Mouse (Mus musculus) heart, embryonic 11.5 days (tissue): ENCODE data around the gene Cfap58. TPM values are rescaled to one million over a fixed set of nuclear protein-coding genes. Genes with fewer than 3 reads are reported as not detected.

Experiments used
- ATAC-seq: fragments of 200-750 bp; cut with Nextera tagmentation; replicated peaks from 2 replicates; pipeline ENCODE4 v1.8.0; 2017; ENCODE audit warnings: moderate library complexity; ENCODE audit not compliant: insufficient number of reproducible peaks, low FRiP score, low TSS enrichment
- H3K27ac ChIP-seq: fragments of 300-500 bp; sonication (generic); 2 replicates; pipeline ENCODE4 v1.5.1; 2014; ENCODE audit warnings: mild to moderate bottlenecking, low read depth, low read length
- H3K27me3 ChIP-seq: fragments of 300-500 bp; sonication (generic); 2 replicates; pipeline ENCODE4 v1.6.1; 2014; ENCODE audit warnings: mild to moderate bottlenecking, low read length, mixed read lengths; ENCODE audit not compliant: control insufficient read depth, insufficient read depth
- H3K36me3 ChIP-seq: fragments of 300-500 bp; sonication (generic); 2 replicates; pipeline ENCODE4 v1.6.1; 2014; ENCODE audit warnings: mild to moderate bottlenecking, low read length, moderate library complexity, mixed read lengths; ENCODE audit not compliant: control insufficient read depth, insufficient read depth
- H3K4me1 ChIP-seq: fragments of 300-500 bp; sonication (generic); 2 replicates; pipeline ENCODE4 v1.6.1; 2014; ENCODE audit warnings: low read length; ENCODE audit not compliant: control insufficient read depth, insufficient read depth
- H3K4me2 ChIP-seq: fragments of 300-500 bp; sonication (generic); 2 replicates; pipeline ENCODE4 v1.6.1; 2014; ENCODE audit warnings: mild to moderate bottlenecking, moderate library complexity
- H3K4me3 ChIP-seq: fragments of 300-500 bp; sonication (generic); 2 replicates; pipeline ENCODE4 v1.5.1; 2014; ENCODE audit warnings: low read depth, low read length
- H3K9ac ChIP-seq: fragments of 300-500 bp; sonication (generic); 2 replicates; pipeline ENCODE4 v1.6.1; 2014; ENCODE audit warnings: mild to moderate bottlenecking, low read depth, low read length, moderate library complexity
- H3K9me3 ChIP-seq: fragments of 300-500 bp; sonication (generic); replicated peaks from 2 replicates; pipeline ENCODE4 v1.6.1; 2016; ENCODE audit warnings: low read length; ENCODE audit not compliant: control insufficient read depth
- WGBS: fragments of 180-500 bp; shearing (Covaris S2); extraction: QIAGEN DNeasy Blood & Tissue Kit; methylation state at CpG from one replicate; pipeline ENCODE4 v1.1.7; 2014; ENCODE audit not compliant: insufficient replicate concordance; 5-methylcytosine and 5-hydroxymethylcytosine counted together
- polyA plus RNA-seq: library from polyadenylated mRNA; unstranded; fragments of >200 nt; fragmentation: Nextera tagmentation; extraction: Ambion mirVana; gene quantifications from 2 replicates; pipeline ENCODE4 v1.2.1, GENCODE M21; 2014

Gene Cfap58
- polyA plus RNA-seq = 0.16 and 0.18 TPM in 2 replicates

- no peak within 1 kb of the TSS for H3K9ac ChIP-seq
- peak; percentile 52; the same call in 1 of the 2 replicates for ATAC-seq
- WGBS = 10% methylated on average over 41 of the region's 41 CpGs
Measured at GRCm38 (mm10) chr19:47937443-47938406, at the start of gene Cfap58. Cfap58 (plus strand) TSS chr19:47937675.

GRCm38 (mm10) chr19:47888037-47888436 lies 49.4 kb upstream of the Cfap58 start:
- WGBS = 87% methylated on average over 8 of the region's 8 CpGs
- no peak overlapping the region for H3K4me3 ChIP-seq
- H3K27me3 ChIP-seq = no peaks in the 10 kb centered on the region
- H3K4me2 ChIP-seq = no peak overlapping the region
- no peak overlapping the region for H3K27ac ChIP-seq
- no peak for ATAC-seq
- no peak overlapping the region for H3K9ac ChIP-seq
- H3K9me3 ChIP-seq = no peaks in the 10 kb centered on the region
- H3K4me1 ChIP-seq = peaks cover 20% of the 10 kb centered on the region
- H3K36me3 ChIP-seq = no peaks in the 10 kb centered on the region

More at GRCm38 (mm10) chr19:47937443-47938406, at the start of gene Cfap58:
- no peaks in the 10 kb centered on the region for H3K9me3 ChIP-seq
- peak within 1 kb of the TSS; percentile 79 for H3K4me2 ChIP-seq
- H3K36me3 ChIP-seq = no peaks in the 10 kb centered on the region
- peaks cover 8% of the 10 kb centered on the region; the same call in 1 of the 2 replicates for H3K27me3 ChIP-seq
- H3K4me3 ChIP-seq = peak within 1 kb of the TSS; percentile 40
- H3K27ac ChIP-seq = no peak within 1 kb of the TSS
- H3K4me1 ChIP-seq = peaks cover 5% of the 10 kb centered on the region; the same call in 1 of the 2 replicates

GRCm38 (mm10) chr19:47890489-47891130 lies 46.9 kb upstream of the Cfap58 start:
- H3K36me3 ChIP-seq = peaks cover 1% of the 10 kb centered on the region
- H3K27ac ChIP-seq = no peak overlapping the region
- H3K4me1 ChIP-seq = peaks cover 11% of the 10 kb centered on the region
- H3K27me3 ChIP-seq = no peaks in the 10 kb centered on the region
- no peak overlapping the region for H3K4me2 ChIP-seq
- ATAC-seq = no peak
- no peaks in the 10 kb centered on the region for H3K9me3 ChIP-seq
- no peak overlapping the region for H3K4me3 ChIP-seq
- 67% methylated on average over 10 of the region's 10 CpGs for WGBS
- no peak overlapping the region for H3K9ac ChIP-seq

GRCm38 (mm10) chr19:47891562-47892312 lies 45.7 kb upstream of the Cfap58 start:
- Histone ChIP-seq H3K27me3 (no peaks in the 10 kb centered on the region), H3K4me2 (no peak overlapping the region), H3K36me3 (peaks cover 13% of the 10 kb centered on the region), H3K4me3 (no peak overlapping the region), H3K27ac (no peak overlapping the region), H3K9me3 (no peaks in the 10 kb centered on the region), H3K9ac (no peak overlapping the region), H3K4me1 (peaks cover 4% of the 10 kb centered on the region; the same call in 1 of the 2 replicates)
- no peak for ATAC-seq
- WGBS = 65% methylated on average over 11 of the region's 11 CpGs

GRCm38 (mm10) chr19:47893092-47893491 lies 44.4 kb upstream of the Cfap58 start:
- Histone ChIP-seq H3K9ac (no peak overlapping the region), H3K27me3 (no peaks in the 10 kb centered on the region), H3K36me3 (peaks cover 21% of the 10 kb centered on the region), H3K4me3 (no peak overlapping the region), H3K4me2 (no peak overlapping the region), H3K9me3 (no peaks in the 10 kb centered on the region), H3K4me1 (0 out of 2 replicates have a peak, but pooled peaks cover 4% of the 10 kb centered on the region), H3K27ac (no peak overlapping the region)
- WGBS = 90% methylated on average over 6 of the region's 6 CpGs
- ATAC-seq = no peak

GRCm38 (mm10) chr19:47898472-47899079 lies 38.9 kb upstream of the Cfap58 start:
- no peaks in the 10 kb centered on the region for H3K27me3 ChIP-seq
- H3K9me3 ChIP-seq = no peaks in the 10 kb centered on the region
- no peak overlapping the region for H3K4me2 ChIP-seq
- H3K4me1 ChIP-seq = peaks cover 35% of the 10 kb centered on the region
- H3K4me3 ChIP-seq = no peak overlapping the region
- ATAC-seq = no peak
- H3K9ac ChIP-seq = no peak overlapping the region
- WGBS = 77% methylated on average over 8 of the region's 8 CpGs
- H3K36me3 ChIP-seq = peaks cover 21% of the 10 kb centered on the region
- no peak overlapping the region for H3K27ac ChIP-seq

GRCm38 (mm10) chr19:47900012-47900411 lies 37.5 kb upstream of the Cfap58 start:
- Histone ChIP-seq H3K9me3 (no peaks in the 10 kb centered on the region), H3K4me2 (no peak overlapping the region), H3K27ac (no peak overlapping the region), H3K36me3 (peaks cover 21% of the 10 kb centered on the region), H3K9ac (no peak overlapping the region), H3K4me3 (no peak overlapping the region), H3K27me3 (no peaks in the 10 kb centered on the region), H3K4me1 (peaks cover 39% of the 10 kb centered on the region)
- WGBS = 65% methylated on average over 6 of the region's 6 CpGs
- no peak for ATAC-seq

- 73% methylated on average over 10 of the region's 10 CpGs for WGBS
- no peak overlapping the region for H3K4me2 ChIP-seq
- H3K4me3 ChIP-seq = no peak overlapping the region
- no peaks in the 10 kb centered on the region for H3K27me3 ChIP-seq
- H3K36me3 ChIP-seq = peaks cover 20% of the 10 kb centered on the region
- no peak for ATAC-seq
- H3K27ac ChIP-seq = no peak overlapping the region
- no peak overlapping the region for H3K9ac ChIP-seq
- H3K4me1 ChIP-seq = peaks cover 39% of the 10 kb centered on the region
- no peaks in the 10 kb centered on the region for H3K9me3 ChIP-seq
Measured at GRCm38 (mm10) chr19:47900558-47900957, 36.9 kb upstream of the Cfap58 start.
